ENCODE assay signal across 24 mouse cellular contexts in the genomic region with DNA sequence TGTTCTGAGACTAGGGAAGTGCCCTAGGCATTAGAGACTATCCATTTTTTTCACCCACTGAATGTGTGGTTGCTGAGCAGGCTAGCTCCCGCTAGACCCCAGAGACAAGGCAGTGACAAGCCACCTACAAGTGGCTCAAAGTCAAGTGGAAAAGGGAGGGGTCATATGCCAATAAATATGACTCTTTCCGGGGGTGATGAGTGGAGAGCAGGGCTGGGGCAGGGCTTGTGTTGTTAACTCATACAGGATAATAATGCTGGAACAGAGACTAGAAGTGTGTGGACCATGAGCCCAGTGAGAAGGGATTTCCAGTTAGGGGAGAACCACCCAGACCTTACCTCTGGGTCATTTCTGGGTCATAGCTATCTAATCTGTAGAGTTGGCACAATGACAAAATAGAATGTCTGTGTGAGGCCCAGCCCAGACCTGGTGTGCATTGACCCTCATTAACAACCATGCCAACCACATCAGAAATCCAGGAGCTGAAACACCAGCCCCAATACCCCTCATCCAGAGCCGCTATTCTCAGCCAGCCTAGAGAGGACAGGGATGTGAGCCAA. TPM values are rescaled to one million over a fixed set of nuclear protein-coding genes. Genes with fewer than 3 reads are reported as not detected.
DNase-seq lines count a peak whose midpoint lies in the region; ATAC-seq and TF ChIP-seq lines count a peak whose summit lies in the region.
"Had no signal": no experiment of that assay in that cellular context is flagged by ENCODE, and none has a peak within 500 bp of the region (broad histone marks: within the 10 kb centered on the region; RNA-seq: fewer than 3 reads in every experiment).

No protein-coding gene starts in this region.

- H3K36me3 ChIP-seq in limb, embryonic 12.5 days, result peaks cover 13% of the 10 kb centered on the region
- peaks cover 10% of the 10 kb centered on the region for H3K36me3 ChIP-seq in limb, embryonic 10.5 days
- no peaks in the 10 kb centered on the region for H3K36me3 ChIP-seq in intestine, embryonic 14.5 days (ENCODE audit: control insufficient read depth, insufficient read depth, low read length)
- H3K36me3 ChIP-seq in small intestine, adult 2 months (ENCODE audit: control insufficient read depth, insufficient read depth, low read length), result no peaks in the 10 kb centered on the region
- H3K36me3 ChIP-seq: embryonic facial prominence, embryonic 15.5 days; forebrain, embryonic 10.5 days; G1E; heart, embryonic 10.5 days had no signal

- no peaks in the 10 kb centered on the region for H3K9me3 ChIP-seq in limb, embryonic 12.5 days
- no peaks in the 10 kb centered on the region for H3K9me3 ChIP-seq in limb, embryonic 10.5 days (replicated peaks)
- H3K9me3 ChIP-seq in intestine, embryonic 14.5 days (ENCODE audit: control insufficient read depth, low read length), result no peaks in the 10 kb centered on the region
- H3K9me3 ChIP-seq: embryonic facial prominence, embryonic 15.5 days; forebrain, embryonic 10.5 days; G1E; heart, embryonic 10.5 days; hindbrain, embryonic 13.5 days had no signal

- H3K9ac ChIP-seq in limb, embryonic 12.5 days (replicated peaks), result no peak overlapping the region
- no peak overlapping the region for H3K9ac ChIP-seq in intestine, embryonic 14.5 days (ENCODE audit: low read length)
- H3K9ac ChIP-seq: embryonic facial prominence, embryonic 15.5 days had no signal

- no peaks in the 10 kb centered on the region for H3K27me3 ChIP-seq in limb, embryonic 12.5 days
- H3K27me3 ChIP-seq in limb, embryonic 10.5 days (ENCODE audit: low read depth, poor library complexity, severe bottlenecking), result peaks cover 6% of the 10 kb centered on the region; the same call in 1 of the 2 replicates
- no peaks in the 10 kb centered on the region for H3K27me3 ChIP-seq in intestine, embryonic 14.5 days (replicated peaks; ENCODE audit: control insufficient read depth, insufficient read depth, low read length)
- H3K27me3 ChIP-seq in small intestine, adult 2 months (ENCODE audit: control insufficient read depth, insufficient read depth, low read length), result no peaks in the 10 kb centered on the region
- H3K27me3 ChIP-seq: embryonic facial prominence, embryonic 15.5 days had no signal

- H3K27ac ChIP-seq in limb, embryonic 12.5 days, result no peak overlapping the region
- no peak overlapping the region for H3K27ac ChIP-seq in limb, embryonic 10.5 days
- H3K27ac ChIP-seq in intestine, embryonic 14.5 days (ENCODE audit: low read depth), result peak overlapping the region; percentile 76
- H3K27ac ChIP-seq in small intestine, adult 2 months (ENCODE audit: insufficient read depth, low read depth, low read length), result peak overlapping the region; percentile 98
- H3K27ac ChIP-seq: embryonic facial prominence, embryonic 15.5 days; forebrain, embryonic 10.5 days; hindbrain, embryonic 13.5 days; hindbrain, postnatal 0 days had no signal

- no peak for ATAC-seq in limb, embryonic 12.5 days (ENCODE audit: insufficient number of reproducible peaks, insufficient read depth, low FRiP score, low TSS enrichment, low read depth)
- ATAC-seq in intestine, embryonic 14.5 days (replicated peaks; ENCODE audit: low FRiP score, low TSS enrichment, low read depth), result peak; percentile 20; the same call in 1 of the 2 replicates
- ATAC-seq: CD4-positive, CD25-positive, alpha-beta regulatory T cell, adult 4 months; forebrain, embryonic 14.5 days; hindbrain, postnatal 0 days had no signal

- H3K4me1 ChIP-seq in limb, embryonic 12.5 days (replicated peaks), result peaks cover 34% of the 10 kb centered on the region
- H3K4me1 ChIP-seq in limb, embryonic 10.5 days, result peaks cover 50% of the 10 kb centered on the region
- peaks cover 10% of the 10 kb centered on the region for H3K4me1 ChIP-seq in intestine, embryonic 14.5 days (replicated peaks; ENCODE audit: control insufficient read depth, insufficient read depth, low read length)
- H3K4me1 ChIP-seq in small intestine, adult 2 months (ENCODE audit: control insufficient read depth, insufficient read depth, insufficient read length, low read length), result peaks cover 22% of the 10 kb centered on the region; the same call in 1 of the 2 replicates

- 89% methylated on average over 3 of the region's 3 CpGs for WGBS in limb, embryonic 12.5 days
- WGBS in limb, embryonic 10.5 days, result 86% methylated on average over 3 of the region's 3 CpGs
- 88% methylated on average over 3 of the region's 3 CpGs for WGBS in intestine, embryonic 14.5 days
- 27% methylated on average over 3 of the region's 3 CpGs for WGBS in small intestine, adult 2 months

- H3K4me3 ChIP-seq in limb, embryonic 12.5 days (replicated peaks), result 0 out of 2 replicates have a peak overlapping the region, but pooled peaks have one; percentile 80
- no peak overlapping the region for H3K4me3 ChIP-seq in limb, embryonic 10.5 days
- no peak overlapping the region for H3K4me3 ChIP-seq in intestine, embryonic 14.5 days (ENCODE audit: low read depth, low read length)
- H3K4me3 ChIP-seq in small intestine, adult 2 months (ENCODE audit: low read depth, low read length), result no peak overlapping the region
- H3K4me3 ChIP-seq: embryonic facial prominence, embryonic 15.5 days; erythroblast, embryonic 14.5 days; forebrain, embryonic 10.5 days had no signal

- no peak for TF ChIP-seq POLR2A in small intestine, adult 2 months (IDR thresholded peaks at IDR 0.05; ENCODE audit: low read depth, low read length)

- no peak overlapping the region for H3K4me2 ChIP-seq in limb, embryonic 12.5 days
- H3K4me2 ChIP-seq in intestine, embryonic 14.5 days (ENCODE audit: low read length), result no peak overlapping the region; the same call in 1 of the 2 replicates
- H3K4me2 ChIP-seq: embryonic facial prominence, embryonic 15.5 days had no signal

- peak; percentile 50 for DNase-seq in cerebellum, adult 11-12 months
- no peak for DNase-seq in cerebellum, adult 18-20 months
- no peak for DNase-seq in limb, embryonic 10.5 days (ENCODE audit: low spot score)
- DNase-seq in intestine, embryonic 14.5 days (ENCODE audit: low spot score), result no peak
- DNase-seq in layer of hippocampus, postnatal 25 days (ENCODE audit: extremely low spot score in 1 of 2, low spot score in 1 of 2), result no peak
- DNase-seq: adrenal gland, postnatal 10 days; B cell, adult 2 months; embryo, embryonic 11 days; gastrocnemius, postnatal 10 days; heart, adult 18-20 months; heart, postnatal 10 days; heart, postnatal 4 days had no signal

- no peak for TF ChIP-seq CTCF in small intestine, adult 2 months (IDR thresholded peaks at IDR 0.05; ENCODE audit: extremely low read depth, insufficient read length, insufficient replicate concordance, low read depth, low read length)

RNA-seq across cellular contexts. Expression of a gene that starts 1.3 kb away (rescaled TPM):
- polyA plus RNA-seq in limb, embryonic 12.5 days (2016; fragmentation: Nextera tagmentation; extraction: Ambion mirVana), result 38.8 and 46.8 TPM in 2 replicates
- 27.1 and 33.6 TPM in 2 replicates for polyA plus RNA-seq in limb, embryonic 10.5 days (2016; fragmentation: Nextera tagmentation; extraction: Ambion mirVana)
- polyA plus RNA-seq in intestine, embryonic 14.5 days (2014; fragmentation: Nextera tagmentation; extraction: Ambion mirVana), result 22.7 TPM in 2 replicates
- 248 and 480 TPM in 2 replicates for polyA plus RNA-seq in small intestine, adult 2 months (2012; rRNA removed)
- total RNA-seq in layer of hippocampus, postnatal 25 days (2021), result 1,000 to 10,000 TPM; 1,309 to 1,323 TPM
- total RNA-seq: common myeloid progenitor, adult 5-6 weeks had no signal
- polyA plus RNA-seq: CD4-positive, CD25-positive, alpha-beta regulatory T cell, adult 4 months had no signal

RNA-seq across cellular contexts. Expression of a gene that starts 2.3 kb away (rescaled TPM):
- 55.4 and 62.1 TPM in 2 replicates for polyA plus RNA-seq in limb, embryonic 12.5 days (2016; fragmentation: Nextera tagmentation; extraction: Ambion mirVana)
- polyA plus RNA-seq in limb, embryonic 10.5 days (2016; fragmentation: Nextera tagmentation; extraction: Ambion mirVana), result 61.3 and 74.8 TPM in 2 replicates
- 48.4 and 53.1 TPM in 2 replicates for polyA plus RNA-seq in intestine, embryonic 14.5 days (2014; fragmentation: Nextera tagmentation; extraction: Ambion mirVana)
- 121 and 275 TPM in 2 replicates for polyA plus RNA-seq in small intestine, adult 2 months (2012; rRNA removed)
- 10 to 100 TPM; 56.1 to 85.3 TPM for total RNA-seq in layer of hippocampus, postnatal 25 days (2021)

RNA-seq across cellular contexts. Expression of a gene that starts 27.3 kb away (rescaled TPM):
- polyA plus RNA-seq in limb, embryonic 12.5 days (2016; fragmentation: Nextera tagmentation; extraction: Ambion mirVana), result 44.3 and 45.8 TPM in 2 replicates
- 36.3 and 37.0 TPM in 2 replicates for polyA plus RNA-seq in limb, embryonic 10.5 days (2016; fragmentation: Nextera tagmentation; extraction: Ambion mirVana)
- 35.7 and 36.8 TPM in 2 replicates for polyA plus RNA-seq in intestine, embryonic 14.5 days (2014; fragmentation: Nextera tagmentation; extraction: Ambion mirVana)
- polyA plus RNA-seq in small intestine, adult 2 months (2012; rRNA removed), result 117 and 134 TPM in 2 replicates
- total RNA-seq in layer of hippocampus, postnatal 25 days (2021), result 100 to 1,000 TPM; 194 to 197 TPM

RNA-seq across cellular contexts. Expression of a gene that starts 33.6 kb away (rescaled TPM):
- 0.95 TPM in 1 of 2 replicates, not detected in the other for polyA plus RNA-seq in limb, embryonic 12.5 days (2016; fragmentation: Nextera tagmentation; extraction: Ambion mirVana)
- not detected in 2 replicates for polyA plus RNA-seq in limb, embryonic 10.5 days (2016; fragmentation: Nextera tagmentation; extraction: Ambion mirVana)
- 0.93 TPM in 1 of 2 replicates, not detected in the other for polyA plus RNA-seq in intestine, embryonic 14.5 days (2014; fragmentation: Nextera tagmentation; extraction: Ambion mirVana)
- 5.5 and 5.8 TPM in 2 replicates for polyA plus RNA-seq in small intestine, adult 2 months (2012; rRNA removed)
- under 1 TPM; 0.56 to 0.81 TPM for total RNA-seq in layer of hippocampus, postnatal 25 days (2021)
- total RNA-seq: G1E had no signal
- polyA plus RNA-seq: CD4-positive, CD25-positive, alpha-beta regulatory T cell, adult 4 months; forebrain, embryonic 10.5 days; heart, embryonic 10.5 days; hindbrain, embryonic 13.5 days had no signal

RNA-seq across cellular contexts. Expression of a gene that starts 41.3 kb away (rescaled TPM):
- polyA plus RNA-seq in limb, embryonic 12.5 days (2016; fragmentation: Nextera tagmentation; extraction: Ambion mirVana), result 32.2 and 36.7 TPM in 2 replicates
- 32.7 and 37.0 TPM in 2 replicates for polyA plus RNA-seq in limb, embryonic 10.5 days (2016; fragmentation: Nextera tagmentation; extraction: Ambion mirVana)
- polyA plus RNA-seq in intestine, embryonic 14.5 days (2014; fragmentation: Nextera tagmentation; extraction: Ambion mirVana), result 36.4 and 37.0 TPM in 2 replicates
- 22.3 and 32.6 TPM in 2 replicates for polyA plus RNA-seq in small intestine, adult 2 months (2012; rRNA removed)
- total RNA-seq in layer of hippocampus, postnatal 25 days (2021), result 10 to 100 TPM; 40.1 to 41.9 TPM

Comparison
In these comparisons a context has a peak if more than half of its experiments do, and no peak if none do; other contexts are left out.
1. H3K27ac ChIP-seq: peak in intestine, embryonic 14.5 days (single experiment) and small intestine, adult 2 months (single experiment); none in limb, embryonic 12.5 days (single experiment) and limb, embryonic 10.5 days (single experiment).